Mouse (Mus musculus): ENCODE results near the gene Vnn3. TPM values are rescaled to one million over a fixed set of nuclear protein-coding genes. Genes with fewer than 3 reads are reported as not detected.
A peak's percentile ranks its signal among the peaks of the same experiment; 100 is the strongest.

Gene Vnn3
- polyA plus RNA-seq, 1 experiment from 2014 or later = not detected

- whole genome bisulfite sequencing (ENCODE audit: insufficient replicate concordance) = 72% methylated on average over 3 of the region's 3 CpGs
- Histone ChIP-seq H3K27ac (no peak overlapping the region), H3K4me1 (no peaks in the 10 kb centered on the region), H3K9me3 (replicated peaks) (no peaks in the 10 kb centered on the region), H3K36me3 (no peaks in the 10 kb centered on the region), H3K4me2 (no peak overlapping the region), H3K27me3 (replicated peaks) (no peaks in the 10 kb centered on the region), H3K9ac (no peak overlapping the region), H3K4me3 (no peak overlapping the region)
- no peak for ATAC-seq
These were observed 14.1 kb upstream of the Vnn3 start for GRCm38 (mm10) chr10:23837115-23837514.

- Histone ChIP-seq H3K27me3 (replicated peaks) (no peaks in the 10 kb centered on the region), H3K4me1 (no peaks in the 10 kb centered on the region), H3K36me3 (no peaks in the 10 kb centered on the region), H3K4me2 (no peak overlapping the region), H3K4me3 (no peak overlapping the region), H3K27ac (no peak overlapping the region), H3K9ac (no peak overlapping the region), H3K9me3 (replicated peaks) (no peaks in the 10 kb centered on the region)
- 66% methylated on average over 3 of the region's 3 CpGs for WGBS (ENCODE audit: insufficient replicate concordance)
- ATAC-seq = no peak
These were observed 12.4 kb upstream of the Vnn3 start for GRCm38 (mm10) chr10:23838910-23839309.

- no peak for ATAC-seq
- H3K36me3 ChIP-seq = no peaks in the 10 kb centered on the region
- H3K27me3 ChIP-seq (replicated peaks) = no peaks in the 10 kb centered on the region
- H3K9ac ChIP-seq = no peak overlapping the region
- 49% methylated on average over 9 of the region's 9 CpGs for WGBS (ENCODE audit: insufficient replicate concordance)
- no peak overlapping the region for H3K4me3 ChIP-seq
- H3K4me2 ChIP-seq = no peak overlapping the region
- H3K4me1 ChIP-seq = no peaks in the 10 kb centered on the region
- no peaks in the 10 kb centered on the region for H3K9me3 ChIP-seq (replicated peaks)
- H3K27ac ChIP-seq = no peak overlapping the region
These were observed 11.9 kb upstream of the Vnn3 start for GRCm38 (mm10) chr10:23839368-23839767.

GRCm38 (mm10) chr10:23840496-23840895, 10.8 kb upstream of the Vnn3 start:
- H3K4me3 ChIP-seq = no peak overlapping the region
- no peaks in the 10 kb centered on the region for H3K27me3 ChIP-seq (replicated peaks)
- H3K9ac ChIP-seq = no peak overlapping the region
- ATAC-seq = no peak
- H3K36me3 ChIP-seq = no peaks in the 10 kb centered on the region
- H3K27ac ChIP-seq = no peak overlapping the region
- no peak overlapping the region for H3K4me2 ChIP-seq
- WGBS (ENCODE audit: insufficient replicate concordance) = 43% methylated on average over 4 of the region's 4 CpGs
- no peaks in the 10 kb centered on the region for H3K9me3 ChIP-seq (replicated peaks)
- H3K4me1 ChIP-seq = no peaks in the 10 kb centered on the region

- no peak overlapping the region for H3K9ac ChIP-seq
- no peak overlapping the region for H3K4me3 ChIP-seq
- H3K4me2 ChIP-seq = no peak overlapping the region
- H3K9me3 ChIP-seq (replicated peaks) = no peaks in the 10 kb centered on the region
- no peak for ATAC-seq
- WGBS (ENCODE audit: insufficient replicate concordance) = 52% methylated on average over 2 of the region's 2 CpGs
- H3K36me3 ChIP-seq = no peaks in the 10 kb centered on the region
- H3K27ac ChIP-seq = no peak overlapping the region
- no peaks in the 10 kb centered on the region for H3K4me1 ChIP-seq
- H3K27me3 ChIP-seq (replicated peaks) = no peaks in the 10 kb centered on the region
These were observed 834 bp downstream of the Vnn3 start for GRCm38 (mm10) chr10:23852096-23852495.

GRCm38 (mm10) chr10:23864362-23865312, 13.4 kb downstream of the Vnn3 start:
- H3K27me3 ChIP-seq (replicated peaks) = no peaks in the 10 kb centered on the region
- 59% methylated on average over 9 of the region's 9 CpGs for WGBS (ENCODE audit: insufficient replicate concordance)
- no peaks in the 10 kb centered on the region for H3K4me1 ChIP-seq
- H3K27ac ChIP-seq = no peak overlapping the region
- peaks cover 14% of the 10 kb centered on the region for H3K9me3 ChIP-seq (replicated peaks)
- no peak overlapping the region for H3K4me3 ChIP-seq
- no peak overlapping the region for H3K9ac ChIP-seq
- no peaks in the 10 kb centered on the region for H3K36me3 ChIP-seq
- no peak for ATAC-seq
- no peak overlapping the region for H3K4me2 ChIP-seq

GRCm38 (mm10) chr10:23880695-23881094, 29.4 kb downstream of the Vnn3 start:
- H3K4me3 ChIP-seq = no peak overlapping the region
- ATAC-seq = no peak
- no peak overlapping the region for H3K4me2 ChIP-seq
- no peaks in the 10 kb centered on the region for H3K36me3 ChIP-seq
- WGBS (ENCODE audit: insufficient replicate concordance) = 66% methylated on average over 6 of the region's 6 CpGs
- H3K27me3 ChIP-seq (replicated peaks) = no peaks in the 10 kb centered on the region
- peaks cover 6% of the 10 kb centered on the region; the same call in 1 of the 2 replicates for H3K9me3 ChIP-seq (replicated peaks)
- no peaks in the 10 kb centered on the region for H3K4me1 ChIP-seq
- H3K27ac ChIP-seq = no peak overlapping the region
- no peak overlapping the region for H3K9ac ChIP-seq

- ATAC-seq = no peak
These were observed 33.6 kb downstream of the Vnn3 start for GRCm38 (mm10) chr10:23884910-23885309.

GRCm38 (mm10) chr10:23886060-23886459, 34.8 kb downstream of the Vnn3 start:
- 52% methylated on average over 3 of the region's 3 CpGs for WGBS (ENCODE audit: insufficient replicate concordance)

More at GRCm38 (mm10) chr10:23884910-23885309, 33.6 kb downstream of the Vnn3 start:
- Histone ChIP-seq H3K9ac (no peak overlapping the region), H3K4me1 (no peaks in the 10 kb centered on the region), H3K27me3 (replicated peaks) (no peaks in the 10 kb centered on the region), H3K27ac (no peak overlapping the region), H3K36me3 (no peaks in the 10 kb centered on the region), H3K9me3 (replicated peaks) (no peaks in the 10 kb centered on the region), H3K4me3 (no peak overlapping the region), H3K4me2 (no peak overlapping the region)
- WGBS (ENCODE audit: insufficient replicate concordance) = 65% methylated on average over 1 of the region's 1 CpGs

GRCm38 (mm10) chr10:23892987-23893386, 41.7 kb downstream of the Vnn3 start:
- no peak overlapping the region for H3K4me3 ChIP-seq
- no peak overlapping the region for H3K4me2 ChIP-seq
- no peak for ATAC-seq
- H3K27ac ChIP-seq = no peak overlapping the region
- no peaks in the 10 kb centered on the region for H3K36me3 ChIP-seq
- H3K27me3 ChIP-seq (replicated peaks) = no peaks in the 10 kb centered on the region
- H3K9me3 ChIP-seq (replicated peaks) = no peaks in the 10 kb centered on the region
- 76% methylated on average over 1 of the region's 1 CpGs for WGBS (ENCODE audit: insufficient replicate concordance)
- no peak overlapping the region for H3K9ac ChIP-seq
- no peaks in the 10 kb centered on the region for H3K4me1 ChIP-seq

More at GRCm38 (mm10) chr10:23886060-23886459, 34.8 kb downstream of the Vnn3 start:
- H3K9ac ChIP-seq = no peak overlapping the region
- H3K36me3 ChIP-seq = no peaks in the 10 kb centered on the region
- no peak overlapping the region for H3K27ac ChIP-seq
- H3K9me3 ChIP-seq (replicated peaks) = no peaks in the 10 kb centered on the region
- ATAC-seq = no peak
- no peaks in the 10 kb centered on the region for H3K27me3 ChIP-seq (replicated peaks)
- no peak overlapping the region for H3K4me3 ChIP-seq
- H3K4me1 ChIP-seq = no peaks in the 10 kb centered on the region
- H3K4me2 ChIP-seq = no peak overlapping the region

GRCm38 (mm10) chr10:23894601-23895349, 43.5 kb downstream of the Vnn3 start, which contains the start of gene Vnn1:
TSS of gene Vnn1 (plus strand) at chr10:23894688.
- peak within 1 kb of the TSS; percentile 53 for H3K4me2 ChIP-seq
- 22% methylated on average over 21 of the region's 21 CpGs for WGBS (ENCODE audit: insufficient replicate concordance)
- H3K9me3 ChIP-seq (replicated peaks) = no peaks in the 10 kb centered on the region
- no peak within 1 kb of the TSS for H3K9ac ChIP-seq
- no peaks in the 10 kb centered on the region for H3K4me1 ChIP-seq
- H3K36me3 ChIP-seq = no peaks in the 10 kb centered on the region
- H3K27me3 ChIP-seq (replicated peaks) = no peaks in the 10 kb centered on the region
- H3K4me3 ChIP-seq = peak within 1 kb of the TSS; percentile 13; the same call in 1 of the 2 replicates
- ATAC-seq = no peak
- no peak within 1 kb of the TSS for H3K27ac ChIP-seq

GRCm38 (mm10) chr10:23895376-23895775, 44.1 kb downstream of the Vnn3 start:
- Histone ChIP-seq H3K27ac (no peak overlapping the region), H3K27me3 (replicated peaks) (no peaks in the 10 kb centered on the region), H3K9ac (no peak overlapping the region), H3K36me3 (no peaks in the 10 kb centered on the region), H3K9me3 (replicated peaks) (no peaks in the 10 kb centered on the region), H3K4me2 (no peak overlapping the region), H3K4me3 (no peak overlapping the region), H3K4me1 (no peaks in the 10 kb centered on the region)
- 60% methylated on average over 7 of the region's 7 CpGs for WGBS (ENCODE audit: insufficient replicate concordance)
- ATAC-seq = no peak
